Mouse (Mus musculus): ENCODE data around the gene Tmem191c.

- TF ChIP-seq CTCF (IDR thresholded peaks at IDR 0.05; ENCODE audit: low read depth, low read length), result no peak
- TF ChIP-seq POLR2A (IDR thresholded peaks at IDR 0.05; ENCODE audit: borderline replicate concordance, low read depth, low read length), result no peak
Measured at GRCm38 (mm10) chr16:17312531-17312930, 36.7 kb downstream of the Tmem191c start.

Data from bone marrow macrophage, adult 2 months (primary cell).